Mouse (Mus musculus): ENCODE results near the gene Olfr923. TPM values are rescaled to one million over a fixed set of nuclear protein-coding genes. Genes with fewer than 3 reads are reported as not detected.

Gene Olfr923
- not detected in 4 replicates for total RNA-seq (2023; ENCODE audit: inconsistent age)

DNA sequence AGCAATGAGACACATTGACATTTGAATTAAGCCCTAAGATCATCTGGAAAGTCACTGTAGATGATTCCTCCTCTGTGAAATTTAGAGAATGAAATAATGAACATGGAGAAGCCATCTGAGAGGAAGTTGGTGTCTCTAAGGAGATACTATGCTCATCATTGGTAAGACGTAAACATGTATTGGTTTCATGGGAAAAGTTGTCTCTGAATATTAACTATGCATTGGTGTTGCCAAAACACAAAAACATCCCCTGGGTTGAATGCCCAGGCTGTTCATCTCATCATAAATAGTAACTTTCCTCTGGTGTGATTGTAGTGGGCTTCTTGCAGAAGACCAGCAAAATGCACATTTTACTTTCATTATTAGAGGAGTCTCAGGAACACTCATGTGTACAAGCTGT lies at the start of gene Olfr923:
Gene Olfr923, plus strand, starts transcription at position 301 of the 400 bp plus-strand sequence.

DNA sequence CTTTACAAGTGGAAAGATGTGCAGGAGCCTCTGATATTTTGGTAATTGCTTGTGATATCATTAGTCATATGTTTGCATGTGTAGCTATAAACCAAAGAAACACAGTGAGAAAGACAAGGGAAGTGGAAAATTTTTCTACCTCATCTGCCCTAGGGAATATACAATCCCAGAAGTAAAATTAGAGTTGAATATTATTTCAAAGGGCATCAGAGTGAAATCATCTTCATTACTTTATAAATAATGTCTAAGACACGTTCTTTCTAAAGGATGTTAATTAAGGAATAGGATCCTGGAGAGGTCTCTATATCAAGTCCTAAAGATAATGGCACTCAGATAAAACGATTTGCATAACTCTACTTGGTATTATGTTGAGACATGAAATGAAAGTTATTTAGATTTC lies 12.0 kb upstream of the Olfr923 start, which contains the start of gene Olfr922:
Gene Olfr922, plus strand, starts transcription at position 301 of the 400 bp plus-strand sequence.

GRCm38 (mm10) chr9:38844149-38844548 lies 17.8 kb downstream of the Olfr923 start, which contains the start of gene Olfr924:
Gene Olfr924, plus strand, starts transcription at chr9:38844449.

DNA sequence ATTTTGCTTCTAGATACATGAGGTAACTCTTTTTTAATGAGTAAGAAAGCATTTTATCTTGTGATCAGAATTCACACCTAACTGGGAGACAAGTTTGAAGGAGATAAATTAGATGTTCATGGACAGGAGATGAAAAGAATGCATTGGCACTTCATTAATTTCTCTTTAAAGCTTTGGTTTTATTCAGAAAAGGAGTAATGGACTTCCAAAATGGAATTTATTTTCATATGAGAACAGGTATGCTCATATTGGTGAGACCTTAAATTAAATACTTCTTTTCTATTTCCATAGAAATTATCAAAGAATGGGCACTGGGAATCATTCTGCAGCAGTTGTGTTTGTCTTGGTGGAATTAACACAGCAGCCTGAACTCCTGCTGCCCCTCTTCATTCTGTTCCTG lies 28.4 kb downstream of the Olfr923 start, which contains the start of gene Olfr26:
Gene Olfr26, plus strand, starts transcription at position 301 of the 400 bp plus-strand sequence.

DNA sequence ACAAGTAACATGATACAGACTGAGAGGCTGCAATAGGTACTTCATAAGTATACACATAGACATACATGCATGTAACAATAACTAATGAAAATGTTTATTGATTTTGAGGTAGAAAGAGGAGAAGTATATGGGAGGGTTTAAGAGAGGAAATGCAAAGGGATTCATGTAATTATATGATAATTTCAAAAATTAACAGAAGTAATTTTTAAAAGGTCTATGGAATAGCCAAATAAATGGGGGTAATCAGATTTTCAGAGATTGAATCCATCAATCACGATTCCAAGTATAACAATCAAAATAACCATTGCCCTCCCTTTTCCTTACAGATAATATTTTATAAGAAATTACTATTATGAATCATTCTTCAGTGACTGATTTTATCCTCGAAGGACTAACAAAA lies 50.5 kb downstream of the Olfr923 start, which contains the start of gene Olfr926:
Gene Olfr926, plus strand, starts transcription at position 301 of the 400 bp plus-strand sequence.

Other genes with a start within 250 kb of the Olfr923 start
- not detected in 4 replicates for gene Olfr912, start 246.4 kb upstream of the Olfr923 start, total RNA-seq (2023; ENCODE audit: inconsistent age)
- not detected in 4 replicates for gene Olfr913, start 233.8 kb upstream of the Olfr923 start, total RNA-seq (2023; ENCODE audit: inconsistent age)
- not detected in 4 replicates for gene Olfr914, start 221.4 kb upstream of the Olfr923 start, total RNA-seq (2023; ENCODE audit: inconsistent age)
- gene Olfr916, start 166.7 kb upstream of the Olfr923 start, total RNA-seq (2023; ENCODE audit: inconsistent age) = not detected in 4 replicates
- not detected in 4 replicates for gene Olfr917, start 160.7 kb upstream of the Olfr923 start, total RNA-seq (2023; ENCODE audit: inconsistent age)
- gene Olfr918, start 151.9 kb upstream of the Olfr923 start, total RNA-seq (2023; ENCODE audit: inconsistent age) = not detected in 4 replicates
- gene Olfr919, start 122.9 kb upstream of the Olfr923 start, total RNA-seq (2023; ENCODE audit: inconsistent age) = not detected in 4 replicates
- gene Vwa5a, start 108.3 kb upstream of the Olfr923 start, total RNA-seq (2023; ENCODE audit: inconsistent age) = 8.8 to 12.9 TPM (median 10.5 TPM) in 4 replicates
- gene Olfr920, start 74.2 kb upstream of the Olfr923 start, total RNA-seq (2023; ENCODE audit: inconsistent age) = 0.13 to 0.21 TPM in 2 of 4 replicates, not detected in the others
- not detected in 4 replicates for gene Olfr921, start 53.5 kb upstream of the Olfr923 start, total RNA-seq (2023; ENCODE audit: inconsistent age)
- gene Olfr922, start 11.9 kb upstream of the Olfr923 start, total RNA-seq (2023; ENCODE audit: inconsistent age) = not detected in 4 replicates
- gene Olfr924, start 17.9 kb downstream of the Olfr923 start, total RNA-seq (2023; ENCODE audit: inconsistent age) = not detected in 4 replicates
- not detected in 4 replicates for gene Olfr26, start 28.5 kb downstream of the Olfr923 start, total RNA-seq (2023; ENCODE audit: inconsistent age)
- not detected in 4 replicates for gene Olfr926, start 50.6 kb downstream of the Olfr923 start, total RNA-seq (2023; ENCODE audit: inconsistent age)
- gene Olfr930, start 103.3 kb downstream of the Olfr923 start, total RNA-seq (2023; ENCODE audit: inconsistent age) = not detected in 4 replicates
- gene Olfr933, start 145.8 kb downstream of the Olfr923 start, total RNA-seq (2023; ENCODE audit: inconsistent age) = not detected in 4 replicates
- not detected in 4 replicates for gene Olfr934, start 161.8 kb downstream of the Olfr923 start, total RNA-seq (2023; ENCODE audit: inconsistent age)
- gene Olfr935, start 173.1 kb downstream of the Olfr923 start, total RNA-seq (2023; ENCODE audit: inconsistent age) = not detected in 4 replicates
- gene Olfr146, start 196.8 kb downstream of the Olfr923 start, total RNA-seq (2023; ENCODE audit: inconsistent age) = not detected in 4 replicates
- gene Olfr937, start 238.4 kb downstream of the Olfr923 start, total RNA-seq (2023; ENCODE audit: inconsistent age) = not detected in 4 replicates

Measured in B cell, adult (primary cell).